Mouse (Mus musculus) embryonic stem cell, embryonic (primary cell): Measurements from ENCODE around the gene Mrgpre.

Experiments used
- CTCF ChIA-PET, 4 experiments: fragments of 300-600 bp in 2 of 4; fragments of 350-600 bp in 2 of 4; sonication (Branson Sonifier 250); formaldehyde crosslinking; loops; one replicate each; lab custom pipeline; 2022; ENCODE audit warnings: inconsistent platforms in 2 of 4; lab: Charles Lee
- POLR2A ChIA-PET, 4 experiments: fragments of 300-600 bp in 2 of 4; fragments of 350-600 bp in 2 of 4; sonication (Branson Sonifier 250); formaldehyde crosslinking; loops; one replicate each; lab custom pipeline; 2022; ENCODE audit warnings: antibody characterized with exemption in 4 of 4, inconsistent platforms in 1 of 4; lab: Charles Lee

The Mrgpre gene

DNA sequence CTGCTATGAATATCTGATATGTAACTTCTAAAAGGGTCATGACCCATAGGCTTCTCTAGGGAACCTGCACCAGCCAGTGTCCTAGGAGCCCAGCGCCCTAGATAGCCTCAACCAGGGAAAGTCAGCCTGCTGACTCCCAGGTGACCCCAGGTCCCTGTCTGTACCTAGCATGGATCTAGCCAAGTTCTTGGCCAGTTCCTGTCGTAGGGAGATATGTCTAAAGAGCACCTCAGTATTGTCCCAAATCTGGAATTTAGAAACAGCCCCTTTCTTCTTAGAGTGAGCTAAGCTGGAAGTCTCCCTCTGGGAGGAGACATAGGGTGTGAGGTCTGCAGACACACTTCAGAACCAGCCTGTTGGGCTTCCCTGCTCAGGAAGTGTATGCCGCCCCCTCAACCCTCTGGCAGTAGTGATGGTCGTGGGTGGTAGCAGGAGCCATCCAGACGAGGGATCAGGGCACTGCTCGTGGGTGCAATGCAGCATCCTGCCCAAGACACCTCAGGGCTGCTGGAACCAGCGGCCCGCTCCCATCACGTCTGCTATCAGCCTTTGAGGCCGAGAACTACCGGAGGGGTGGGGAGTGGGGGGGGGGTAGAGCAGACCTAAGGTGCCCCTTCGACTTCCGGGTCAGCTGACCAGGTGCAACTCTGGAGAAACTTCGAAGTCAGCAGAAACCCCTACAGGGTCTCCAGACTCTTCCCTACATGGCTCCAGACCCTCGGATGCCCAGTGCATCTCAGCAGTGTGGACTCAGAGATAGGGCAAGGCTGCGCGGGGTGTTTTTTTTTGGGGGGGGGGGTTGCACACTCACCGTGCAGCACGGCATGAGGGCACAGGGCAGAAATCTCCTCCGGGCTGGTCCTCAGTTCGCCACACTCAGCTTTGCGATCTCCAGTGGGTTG is 27.9 kb downstream of the Mrgpre start, which contains the start of gene Osbpl5:
Gene Osbpl5 (minus strand): TSS at position 861 of the 902 bp plus-strand sequence.
- ChIA-PET CTCF (interaction anchor here in 3 of 4 experiments (0.6 to 2.4 kb wide), 12 partner anchors 8 to 1552 kb away, joined by 3 to 14 read pairs (median 4); partner anchors contain the start of gene Mrgpre (in 1 of the 3)), POLR2A (interaction anchor here (0.6 to 1.5 kb wide), 5 partner anchors 50 to 851 kb away, joined by 3 to 6 read pairs (median 3); partner anchors contain the start of gene Cars (in 1 of the 4))

DNA sequence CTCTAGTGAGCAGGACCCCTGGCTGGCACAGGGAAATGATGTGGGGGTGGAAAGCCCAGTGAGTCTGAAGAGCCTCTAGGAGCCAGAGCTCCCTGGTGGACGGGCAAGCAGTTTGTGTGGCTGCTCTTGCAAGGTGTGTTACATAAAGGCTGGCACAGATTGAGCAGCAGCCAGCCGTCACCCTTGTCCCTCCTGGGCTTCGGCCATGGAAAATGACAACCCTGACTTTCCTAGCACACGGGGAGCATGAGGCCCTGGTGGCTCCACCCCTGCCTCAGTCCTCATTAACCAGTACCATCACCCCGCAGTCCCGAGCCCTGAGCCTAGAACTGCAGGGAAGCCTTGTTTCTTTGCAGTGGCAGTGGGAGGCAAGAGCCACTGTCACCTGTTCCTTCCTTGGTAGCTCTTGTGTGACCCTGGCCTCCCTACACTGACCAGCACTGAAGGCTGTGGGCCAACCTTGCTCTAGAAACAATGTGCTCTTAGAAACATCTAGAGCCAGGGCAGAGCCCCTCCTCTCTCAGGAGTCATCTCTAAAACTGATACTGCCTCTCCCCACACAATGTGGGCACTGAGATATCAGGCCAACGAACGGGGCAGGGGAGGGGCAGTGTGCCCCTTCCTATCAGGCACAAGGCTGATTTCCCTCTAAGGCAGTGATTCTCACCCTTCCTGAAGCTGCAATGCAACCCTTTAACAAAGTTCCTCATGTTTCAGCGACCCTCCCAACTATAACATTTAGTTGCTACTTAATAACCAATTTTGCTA is 28.8 kb downstream of the Mrgpre start:
- CTCF ChIA-PET = interaction anchor here in 2 of 4 experiments (1.0 to 1.8 kb wide), 6 partner anchors 8 to 143 kb away, joined by 3 to 8 read pairs (median 4); no protein-coding TSS in a partner anchor
- POLR2A ChIA-PET = no interaction called here

DNA sequence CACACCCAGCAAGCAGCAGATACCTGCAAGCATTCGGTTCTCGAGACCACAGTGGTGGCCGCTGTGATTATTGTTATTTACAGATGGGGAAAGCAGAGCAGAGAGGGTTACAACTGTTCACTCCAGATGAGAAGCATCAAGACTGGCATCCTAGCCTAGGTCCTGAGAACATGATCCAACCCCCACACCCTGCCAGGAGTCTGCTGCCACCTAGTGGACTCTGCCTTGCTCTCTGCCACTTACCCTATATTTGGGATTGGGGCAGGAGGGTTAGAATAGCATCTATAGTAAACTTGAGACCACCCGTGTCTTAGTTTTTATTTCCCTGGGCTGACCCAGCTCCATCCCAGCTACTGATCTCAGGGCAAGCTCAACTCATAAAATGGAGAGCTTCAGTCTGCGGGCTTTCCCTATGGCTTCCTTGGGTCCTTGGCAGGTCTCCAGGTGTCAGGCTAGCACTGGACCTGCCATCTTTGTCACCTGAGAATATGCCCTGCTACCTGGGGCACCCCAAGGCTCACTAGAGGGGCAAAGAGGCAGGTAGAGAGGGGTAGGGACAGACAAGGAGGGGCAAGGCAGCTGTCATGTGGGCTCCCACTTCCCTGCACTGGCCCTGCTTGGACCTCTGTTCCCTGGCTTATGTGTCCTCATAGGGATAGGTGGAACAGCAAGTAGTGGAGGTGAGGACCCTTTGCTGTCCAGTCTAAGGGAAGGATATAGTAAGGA is 30.1 kb downstream of the Mrgpre start:
- POLR2A ChIA-PET = interaction anchor here in 3 of 4 experiments (0.5 to 0.6 kb wide), 3 partner anchors 19 to 248 kb away, joined by 3 to 4 read pairs (median 4); no protein-coding TSS in a partner anchor
- CTCF ChIA-PET = interaction anchor here in 3 of 4 experiments (1.0 to 3.6 kb wide), 9 partner anchors 9 to 48 kb away, joined by 3 to 17 read pairs (median 7); no protein-coding TSS in a partner anchor

DNA sequence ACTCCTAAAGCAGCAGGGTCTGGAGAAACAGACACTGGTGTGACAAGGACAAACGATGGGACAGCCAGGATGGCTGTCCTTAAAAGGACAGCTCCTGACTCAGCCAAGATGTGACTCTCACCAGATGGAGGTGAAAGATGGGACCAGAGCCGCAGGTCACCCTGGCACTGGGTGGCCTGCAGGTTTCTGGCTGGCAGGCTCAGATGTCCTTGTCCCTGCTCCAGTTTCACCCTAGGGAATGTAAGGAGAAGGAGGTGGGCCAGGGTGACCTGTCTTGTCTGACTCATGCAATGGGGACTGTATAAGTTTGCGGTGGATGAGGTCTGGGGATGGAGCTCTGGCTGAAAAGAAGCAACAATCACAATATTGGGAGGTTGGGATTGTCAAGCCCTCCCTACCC is 31.7 kb downstream of the Mrgpre start:
- POLR2A ChIA-PET = interaction anchor here in 1 of 4 experiments (1.4 kb wide), 1 partner anchor 13 kb away, joined by 3 read pairs; no protein-coding TSS in a partner anchor
- CTCF ChIA-PET = interaction anchor here in 3 of 4 experiments (1.0 to 3.6 kb wide), 5 partner anchors 11 to 46 kb away, joined by 3 to 17 read pairs (median 4); no protein-coding TSS in a partner anchor

DNA sequence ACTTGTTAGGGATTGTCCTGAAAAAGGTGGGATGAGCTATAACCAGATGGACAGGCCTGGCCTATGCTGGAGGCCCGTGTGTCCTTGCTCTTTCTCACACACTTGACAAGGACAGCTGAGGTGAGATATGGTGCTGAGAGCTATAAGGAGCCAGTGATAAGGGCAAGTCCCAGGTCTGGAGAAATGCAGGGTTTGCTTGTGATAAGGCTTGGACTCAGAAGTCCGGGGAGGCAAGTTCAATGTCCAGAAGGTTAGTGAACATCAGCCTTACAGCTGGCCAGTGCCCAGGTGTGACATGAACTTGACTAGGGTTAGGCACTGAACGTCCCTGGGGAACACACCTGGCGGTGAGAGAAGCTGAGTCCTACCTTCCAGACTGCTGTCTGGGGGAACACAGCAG is 32.2 kb downstream of the Mrgpre start:
- ChIA-PET CTCF (interaction anchor here in 2 of 4 experiments (1.0 to 4.8 kb wide), 4 partner anchors 11 to 45 kb away, joined by 3 to 187 read pairs (median 16); no protein-coding TSS in a partner anchor), POLR2A (interaction anchor here in 3 of 4 experiments (0.5 to 1.4 kb wide), 3 partner anchors 12 to 152 kb away, joined by 3 to 4 read pairs (median 3); partner anchors contain the start of gene Cars (in 1 of the 3))

DNA sequence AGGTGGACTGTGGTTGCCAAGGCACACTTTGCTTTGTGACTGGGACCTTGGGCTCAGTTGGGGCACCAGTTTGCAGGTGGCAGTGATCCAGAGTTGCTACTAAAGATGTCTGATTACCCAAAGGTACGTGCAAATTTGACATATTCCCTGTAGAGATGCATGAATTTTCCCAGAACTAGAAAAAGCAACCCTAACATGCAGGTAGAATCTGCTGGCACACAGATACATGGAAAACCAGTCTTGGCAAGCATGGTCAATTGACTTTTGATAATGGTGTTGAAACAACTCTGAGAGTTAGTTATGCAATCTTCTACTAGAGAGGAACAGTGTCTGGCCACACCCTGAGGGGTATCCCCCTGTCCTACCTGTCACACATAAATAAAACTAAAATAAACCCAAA is 32.9 kb downstream of the Mrgpre start:
- ChIA-PET POLR2A (interaction anchor here in 2 of 4 experiments (0.9 to 1.4 kb wide), 2 partner anchors 12 to 151 kb away, joined by 3 to 4 read pairs; partner anchors contain the start of gene Cars (in 1 of the 2)), CTCF (interaction anchor here in 3 of 4 experiments (1.4 to 4.8 kb wide), 4 partner anchors 12 to 45 kb away, joined by 7 to 187 read pairs (median 16); no protein-coding TSS in a partner anchor)

DNA sequence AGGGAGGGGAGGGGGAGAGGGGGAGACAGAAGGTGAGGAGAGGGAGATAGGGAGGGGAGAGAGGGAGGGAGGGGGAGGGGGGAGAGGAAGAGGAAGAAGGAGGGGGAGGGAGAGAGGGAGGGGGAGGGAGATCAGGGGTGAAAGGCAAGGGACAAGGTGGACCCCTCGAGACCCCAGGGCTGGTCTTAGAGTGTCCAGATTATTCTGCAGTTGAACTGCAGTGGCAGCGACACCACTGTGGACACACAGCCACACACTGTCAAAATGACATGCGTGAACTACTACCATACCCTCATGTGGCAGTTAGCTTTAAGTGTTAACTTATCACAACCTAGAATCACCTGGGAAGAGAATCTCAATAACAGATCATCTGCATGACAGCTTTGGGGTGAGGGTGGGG is 35.3 kb downstream of the Mrgpre start:
- ChIA-PET CTCF (interaction anchor here (0.6 to 4.8 kb wide), 63 partner anchors 8 to 769 kb away, joined by 3 to 187 read pairs (median 6); partner anchors contain the start of genes Mrgpre (in 1 of the 4), Mrgprg (in 1 of the 4) and Osbpl5 (in 1 of the 4)), POLR2A (interaction anchor here in 3 of 4 experiments (0.6 to 2.0 kb wide), 9 partner anchors 23 to 252 kb away, joined by 3 to 6 read pairs (median 3); partner anchors contain the start of gene Cars (in 2 of the 3))

DNA sequence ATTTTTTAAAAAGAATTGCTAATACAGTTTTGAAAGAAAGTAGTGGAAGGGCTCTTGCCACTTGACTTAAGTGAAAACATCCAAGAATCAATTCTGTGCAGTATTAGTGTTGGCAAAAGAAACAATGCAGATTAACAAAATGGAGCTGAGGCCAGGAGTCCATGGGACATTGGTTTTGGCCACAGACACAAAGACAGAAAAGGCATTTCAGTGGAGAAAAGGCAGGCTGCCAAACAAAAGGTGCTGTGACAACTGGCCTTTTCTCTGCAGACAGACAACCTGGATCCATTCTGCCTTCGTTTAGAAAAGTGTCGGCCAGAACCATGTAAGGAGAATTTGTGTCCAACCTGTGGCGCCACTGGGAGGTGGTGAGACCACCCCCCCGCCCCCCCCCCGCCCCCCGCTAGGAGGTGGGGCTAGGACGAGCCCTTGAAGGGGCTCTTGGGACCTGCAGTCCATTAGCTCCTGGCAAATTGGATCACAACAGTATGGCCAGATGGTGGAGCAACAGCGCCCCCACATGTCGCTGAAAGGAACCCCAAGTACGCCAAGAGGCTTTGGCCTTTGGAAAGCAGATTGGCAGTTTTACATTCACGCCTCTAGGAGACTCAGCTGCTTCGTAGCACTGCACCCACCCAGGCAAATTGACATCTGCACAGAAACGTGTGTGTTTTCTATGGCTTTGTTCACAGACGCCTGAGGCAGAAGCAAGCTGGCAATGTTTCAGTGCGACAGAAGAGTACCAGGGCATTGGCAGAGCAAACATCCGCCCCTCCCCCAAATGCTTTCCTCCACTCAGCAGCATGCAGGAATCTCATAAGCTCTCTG is 36.0 kb downstream of the Mrgpre start:
- POLR2A ChIA-PET = interaction anchor here in 3 of 4 experiments (0.5 to 2.0 kb wide), 15 partner anchors 22 to 199 kb away, joined by 3 to 6 read pairs (median 3); partner anchors contain the start of genes Cars (in 2 of the 3), Dhcr7 (in 1 of the 3), Nadsyn1 (in 1 of the 3) and Nap1l4 (in 1 of the 3)

DNA sequence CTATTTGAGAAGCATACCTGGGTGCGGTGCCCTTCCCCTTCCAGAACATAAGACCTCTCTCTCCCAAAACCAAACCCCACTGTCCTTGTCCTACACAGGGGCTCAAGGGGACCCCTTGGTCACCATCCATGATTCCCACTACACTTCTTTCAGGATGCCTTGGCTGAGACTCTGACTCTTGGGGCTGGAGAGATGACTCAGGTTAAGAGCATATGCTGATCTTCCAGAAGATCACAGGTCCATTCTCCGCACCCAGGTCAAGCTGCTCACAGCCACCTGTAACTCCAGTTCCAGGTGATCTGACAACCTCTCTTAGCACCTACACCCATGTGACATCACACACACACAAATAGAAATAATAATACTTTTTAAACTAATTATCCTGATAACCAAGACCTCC is 43.6 kb downstream of the Mrgpre start:
- ChIA-PET POLR2A (interaction anchor here in 2 of 4 experiments (1.0 to 1.3 kb wide), 2 partner anchors 27 to 141 kb away, joined by 3 to 4 read pairs; partner anchors contain the start of gene Cars (in 1 of the 2)), CTCF (interaction anchor here in 3 of 4 experiments (0.8 to 3.5 kb wide), 4 partner anchors 8 to 89 kb away, joined by 3 to 20 read pairs (median 3); no protein-coding TSS in a partner anchor)

More for the DNA sequence above, 36.0 kb downstream of the Mrgpre start:
- CTCF ChIA-PET = interaction anchor here (0.5 to 4.8 kb wide), 102 partner anchors 8 to 1550 kb away, joined by 3 to 187 read pairs (median 5); partner anchors contain the start of genes Cars (in 2 of the 4), Osbpl5 (in 2 of the 4), Cdkn1c (in 1 of the 4) and Mrgpre (in 1 of the 4)

DNA sequence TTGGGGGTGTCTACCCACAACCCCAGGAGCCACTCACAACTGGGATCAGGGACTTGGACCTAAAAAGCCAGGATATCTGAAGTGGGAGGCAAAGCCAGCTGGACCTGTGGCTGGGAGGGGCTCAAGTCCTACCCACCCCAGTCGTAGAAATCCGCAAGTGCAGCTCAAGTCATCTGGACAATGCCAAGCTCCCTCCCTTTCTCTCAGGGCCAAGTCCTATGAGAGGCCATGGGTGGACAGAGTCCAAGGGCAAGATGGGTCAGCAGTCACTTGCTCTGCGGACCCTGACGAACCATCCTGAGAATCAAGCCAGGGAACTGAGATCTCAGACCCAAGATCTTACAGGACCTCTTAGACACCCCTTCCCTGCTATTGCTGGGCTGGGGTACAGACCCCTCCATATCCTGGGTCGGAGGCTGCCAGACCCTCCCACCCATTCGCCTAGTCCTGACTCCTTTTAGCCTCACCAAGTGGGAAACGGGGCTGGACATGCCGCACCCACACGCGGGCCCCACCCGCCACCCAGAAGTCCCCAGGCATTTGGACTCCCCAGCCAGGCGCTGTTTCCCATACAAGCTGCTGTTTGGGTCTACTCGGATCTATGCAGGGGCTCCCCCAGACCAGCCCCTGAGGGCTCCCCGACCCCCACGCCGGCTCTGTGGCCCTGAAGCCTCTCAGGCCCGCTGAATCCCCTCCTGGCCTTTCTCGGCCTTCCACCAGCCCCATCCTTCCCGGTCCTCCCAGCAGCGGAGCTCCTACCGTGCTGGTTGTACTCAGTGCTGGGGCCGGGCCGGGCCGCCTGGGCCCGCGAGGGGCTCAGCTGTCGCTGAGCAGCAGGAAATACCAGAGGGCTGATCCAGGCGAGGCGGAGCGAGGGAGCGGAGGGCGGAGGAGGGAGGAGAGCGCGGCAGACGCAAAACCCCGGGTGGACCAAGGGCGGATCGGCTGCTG is 44.5 kb downstream of the Mrgpre start:
- ChIA-PET CTCF (interaction anchor here in 3 of 4 experiments (0.6 to 3.5 kb wide), 9 partner anchors 9 to 264 kb away, joined by 3 to 20 read pairs (median 3); no protein-coding TSS in a partner anchor), POLR2A (interaction anchor here in 1 of 4 experiments (1.3 kb wide), 2 partner anchors 12 to 26 kb away, joined by 3 to 4 read pairs; no protein-coding TSS in a partner anchor)

DNA sequence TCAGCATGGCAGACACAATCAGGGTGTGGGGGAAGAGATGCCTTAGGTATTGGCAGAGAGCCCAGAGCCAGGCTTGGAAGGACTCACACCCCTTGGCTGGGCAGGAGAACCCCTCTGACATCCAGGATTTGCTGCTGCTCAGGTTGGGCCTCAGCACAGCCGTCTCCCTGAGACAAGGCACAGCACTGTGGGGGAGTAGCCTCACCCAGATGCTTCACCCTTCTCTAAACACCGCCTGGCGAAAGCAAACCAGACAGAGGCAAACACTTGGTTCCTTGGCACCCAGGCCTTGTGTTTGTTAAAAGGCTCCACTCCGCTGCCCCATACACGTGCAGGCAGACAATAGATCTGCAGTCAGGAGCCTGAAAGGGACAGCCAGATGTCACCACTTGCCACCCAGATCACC is 45.7 kb downstream of the Mrgpre start:
- ChIA-PET CTCF (interaction anchor here in 1 of 4 experiments (3.5 kb wide), 1 partner anchor 10 kb away, joined by 20 read pairs; no protein-coding TSS in a partner anchor), POLR2A (no interaction called here)

DNA sequence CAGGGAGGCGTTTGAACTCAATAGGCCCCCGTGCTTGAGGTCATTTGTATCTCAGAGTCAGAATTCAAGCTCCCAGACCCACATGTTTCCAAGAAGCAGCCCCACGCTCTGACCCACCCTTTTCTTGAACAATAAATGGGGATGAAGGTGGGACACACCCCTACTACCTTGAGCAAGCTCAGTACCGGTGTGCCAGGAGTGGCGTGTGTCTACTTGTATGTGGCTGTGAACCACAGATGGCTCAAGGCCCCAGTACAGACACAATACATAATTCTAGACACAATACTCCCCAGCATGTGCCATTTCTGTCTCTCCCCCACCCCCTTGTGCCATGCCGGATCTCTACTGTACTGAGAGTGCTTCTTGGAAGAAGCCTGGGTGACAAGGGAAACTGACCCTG is 46.1 kb downstream of the Mrgpre start:
- CTCF ChIA-PET = interaction anchor here in 3 of 4 experiments (0.8 to 3.5 kb wide), 3 partner anchors 10 to 272 kb away, joined by 3 to 20 read pairs (median 4); no protein-coding TSS in a partner anchor
- POLR2A ChIA-PET = no interaction called here

DNA sequence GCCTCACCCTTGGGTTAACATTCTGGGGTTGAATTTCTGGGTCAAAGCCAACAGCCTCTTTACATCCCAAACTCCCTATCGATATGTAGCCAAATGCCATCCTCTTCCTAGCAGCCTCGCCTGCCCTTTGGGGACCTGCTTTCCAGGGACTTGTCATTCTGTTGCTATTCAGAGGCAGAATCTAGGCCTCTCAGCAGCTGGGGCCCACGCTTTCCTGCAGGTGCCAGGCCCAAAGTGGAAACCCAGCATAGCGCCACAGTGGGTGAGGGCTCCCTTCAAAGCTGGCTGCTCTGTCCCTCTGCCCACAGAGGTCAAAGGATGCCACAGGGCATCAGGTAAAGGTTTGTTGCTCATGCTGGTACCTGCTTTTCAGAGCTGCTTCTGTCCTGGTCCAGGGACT is 50.6 kb downstream of the Mrgpre start:
- ChIA-PET CTCF (interaction anchor here in 3 of 4 experiments (1.0 to 1.5 kb wide), 4 partner anchors 15 to 253 kb away, joined by 3 to 4 read pairs (median 3); no protein-coding TSS in a partner anchor), POLR2A (interaction anchor here in 1 of 4 experiments (0.6 kb wide), 1 partner anchor 1483 kb away, joined by 5 read pairs; no protein-coding TSS in a partner anchor)

DNA sequence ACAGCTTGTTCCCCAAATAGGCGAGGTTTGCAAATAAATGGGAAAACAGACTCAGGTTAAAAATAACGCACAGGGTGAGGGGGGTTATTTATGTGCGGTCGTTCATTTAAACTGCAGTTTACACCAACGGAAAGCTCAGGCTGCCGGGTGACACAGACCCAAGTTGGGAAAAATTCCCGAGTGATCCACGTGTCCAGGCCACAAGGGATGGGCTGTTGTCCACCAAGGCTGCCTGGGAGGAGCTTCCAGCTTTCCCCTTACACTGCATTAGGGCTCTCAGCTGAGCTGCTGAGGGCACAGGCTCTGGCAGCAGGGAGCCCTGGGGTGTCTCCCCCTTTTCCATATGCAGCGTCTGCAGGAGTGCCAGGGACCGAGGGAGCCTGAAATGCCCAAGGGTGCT is 54.4 kb downstream of the Mrgpre start:
- POLR2A ChIA-PET = interaction anchor here in 1 of 4 experiments (1.7 kb wide), 1 partner anchor 16 kb away, joined by 4 read pairs; no protein-coding TSS in a partner anchor
- CTCF ChIA-PET = interaction anchor here in 2 of 4 experiments (0.9 to 1.7 kb wide), 2 partner anchors 13 to 18 kb away, joined by 3 to 7 read pairs; no protein-coding TSS in a partner anchor
